Mouse (Mus musculus) hindbrain, embryonic 10.5 days (tissue): ENCODE data around the gene Hbb-bs. TPM values are rescaled to one million over a fixed set of nuclear protein-coding genes. Genes with fewer than 3 reads are reported as not detected.
"Not testable (repeated sequence)": the region's sequence is repeated elsewhere in the genome, so short reads cannot be mapped to it uniquely, and the experiment has no call there.

Source experiments
- DNase-seq: peaks from one replicate; pipeline ENCODE4 v3.0.0-alpha.2; 2017; ENCODE audit warnings: low spot score
- H3K27ac ChIP-seq: fragments of 300-500 bp; sonication (generic); 2 replicates; pipeline ENCODE4 v1.5.1; 2016; ENCODE audit warnings: mild to moderate bottlenecking, moderate library complexity
- H3K27me3 ChIP-seq: fragments of 300-500 bp; sonication (generic); 2 replicates; pipeline ENCODE4 v1.6.1; 2016; ENCODE audit warnings: mild to moderate bottlenecking; ENCODE audit not compliant: poor library complexity, insufficient read depth, severe bottlenecking
- H3K36me3 ChIP-seq: fragments of 300-500 bp; sonication (generic); 2 replicates; pipeline ENCODE4 v1.6.1; 2016; ENCODE audit warnings: mild to moderate bottlenecking, moderate library complexity
- H3K4me1 ChIP-seq: fragments of 300-500 bp; sonication (generic); replicated peaks from 2 replicates; pipeline ENCODE4 v1.6.1; 2016; ENCODE audit warnings: mild to moderate bottlenecking
- H3K4me3 ChIP-seq: fragments of 300-500 bp; sonication (generic); 2 replicates; pipeline ENCODE4 v1.5.1; 2016; ENCODE audit warnings: mild to moderate bottlenecking, moderate library complexity
- H3K9me3 ChIP-seq: fragments of 300-500 bp; sonication (generic); 2 replicates; pipeline ENCODE4 v1.6.1; 2016; ENCODE audit warnings: mild to moderate bottlenecking, moderate library complexity
- WGBS: fragments of 180-500 bp; shearing (Covaris S2); methylation state at CpG from one replicate; pipeline ENCODE4 v1.1.7; 2016; 5-methylcytosine and 5-hydroxymethylcytosine counted together
- polyA plus RNA-seq: library from polyadenylated mRNA; unstranded; fragments of >200 nt; fragmentation: Nextera tagmentation; extraction: Ambion mirVana; gene quantifications from 2 replicates; pipeline ENCODE4 v1.2.1, GENCODE M21; 2016

Hbb-bs gene
- polyA plus RNA-seq, 1 experiment from 2014 or later = 116 TPM

GRCm38 (mm10) chr7:103808120-103808519 lies 19.8 kb downstream of the Hbb-bs start:
- H3K9me3 ChIP-seq, H3K36me3 ChIP-seq, H3K27me3 ChIP-seq, H3K4me3 ChIP-seq, H3K27ac ChIP-seq, H3K4me1 ChIP-seq, DNase-seq: not testable (repeated sequence)
- 77% methylated on average over 2 of the region's 2 CpGs for WGBS

- Histone ChIP-seq H3K27ac (no peak overlapping the region), H3K36me3 (no peaks in the 10 kb centered on the region), H3K9me3 (no peaks in the 10 kb centered on the region), H3K27me3 (no peaks in the 10 kb centered on the region), H3K4me3 (no peak overlapping the region), H3K4me1 (no peaks in the 10 kb centered on the region)
- WGBS = 78% methylated on average over 1 of the region's 1 CpGs
- DNase-seq = peak; percentile 7
Observed at GRCm38 (mm10) chr7:103806856-103807255, 21.0 kb downstream of the Hbb-bs start.

- H3K4me1 ChIP-seq = no peaks in the 10 kb centered on the region
- no peak overlapping the region for H3K27ac ChIP-seq
- no peaks in the 10 kb centered on the region for H3K36me3 ChIP-seq
- no peak for DNase-seq
- H3K9me3 ChIP-seq = no peaks in the 10 kb centered on the region
- H3K27me3 ChIP-seq = no peaks in the 10 kb centered on the region
- H3K4me3 ChIP-seq = no peak overlapping the region
- 24% methylated on average over 4 of the region's 4 CpGs for WGBS
Observed at GRCm38 (mm10) chr7:103792669-103793388, 35.1 kb downstream of the Hbb-bs start.

GRCm38 (mm10) chr7:103791721-103792120 lies 36.2 kb downstream of the Hbb-bs start, which contains the start of gene Olfr67:
TSS of gene Olfr67 (minus strand) at chr7:103791821.
- Histone ChIP-seq H3K4me1 (no peaks in the 10 kb centered on the region), H3K27ac (no peak within 1 kb of the TSS), H3K36me3 (no peaks in the 10 kb centered on the region), H3K4me3 (no peak within 1 kb of the TSS), H3K9me3 (no peaks in the 10 kb centered on the region), H3K27me3 (no peaks in the 10 kb centered on the region)
- no peak for DNase-seq
- WGBS = 76% methylated on average over 3 of the region's 3 CpGs

- H3K9me3 ChIP-seq = no peaks in the 10 kb centered on the region
- H3K36me3 ChIP-seq = no peaks in the 10 kb centered on the region
- no peaks in the 10 kb centered on the region for H3K4me1 ChIP-seq
- no peak for DNase-seq
- no peaks in the 10 kb centered on the region for H3K27me3 ChIP-seq
- no peak within 1 kb of the TSS for H3K4me3 ChIP-seq
- WGBS = 80% methylated on average over 3 of the region's 3 CpGs
- H3K27ac ChIP-seq = no peak within 1 kb of the TSS
Observed at GRCm38 (mm10) chr7:103779598-103779997, 48.3 kb downstream of the Hbb-bs start, which contains the start of gene Olfr68. TSS of gene Olfr68 (minus strand) at chr7:103779698.

GRCm38 (mm10) chr7:103777652-103778051 lies 50.2 kb downstream of the Hbb-bs start:
- DNase-seq, H3K27me3 ChIP-seq, H3K4me3 ChIP-seq, H3K27ac ChIP-seq, H3K9me3 ChIP-seq, H3K4me1 ChIP-seq, H3K36me3 ChIP-seq: not testable (repeated sequence)
- WGBS = 82% methylated on average over 4 of the region's 4 CpGs

Other genes with a start within 250 kb of the Hbb-bs start
- not detected in 2 replicates for gene Olfr618, start 238.0 kb downstream of the Hbb-bs start, polyA plus RNA-seq
- gene Olfr619, start 227.5 kb downstream of the Hbb-bs start, polyA plus RNA-seq = not detected in 2 replicates
- not detected in 2 replicates for gene Olfr620, start 215.6 kb downstream of the Hbb-bs start, polyA plus RNA-seq
- gene Olfr622, start 185.4 kb downstream of the Hbb-bs start, polyA plus RNA-seq = not detected in 2 replicates
- gene Olfr623, start 164.4 kb downstream of the Hbb-bs start, polyA plus RNA-seq = not detected in 2 replicates
- 0.03 TPM in 1 of 2 replicates, not detected in the other for gene Olfr624, start 156.9 kb downstream of the Hbb-bs start, polyA plus RNA-seq
- not detected in 2 replicates for gene Olfr625-ps1, start 145.4 kb downstream of the Hbb-bs start, polyA plus RNA-seq
- not detected in 2 replicates for gene Olfr243, start 113.4 kb downstream of the Hbb-bs start, polyA plus RNA-seq
- gene Olfr628, start 97.7 kb downstream of the Hbb-bs start, polyA plus RNA-seq = not detected in 2 replicates
- gene Olfr629, start 83.2 kb downstream of the Hbb-bs start, polyA plus RNA-seq = not detected in 2 replicates
- gene Olfr630, start 70.8 kb downstream of the Hbb-bs start, polyA plus RNA-seq = not detected in 2 replicates
- not detected in 2 replicates for gene Olfr69, start 56.5 kb downstream of the Hbb-bs start, polyA plus RNA-seq
- gene Olfr68, start 48.4 kb downstream of the Hbb-bs start, polyA plus RNA-seq = not detected in 2 replicates
- gene Olfr67, start 36.3 kb downstream of the Hbb-bs start, polyA plus RNA-seq = not detected in 2 replicates
- 187 and 377 TPM in 2 replicates for gene Hbb-bt, start 14.1 kb downstream of the Hbb-bs start, polyA plus RNA-seq
- gene Hbb-bh2, start 12.4 kb upstream of the Hbb-bs start, polyA plus RNA-seq = 0.63 TPM in 1 of 2 replicates, not detected in the other
- gene Hbb-bh1, start 15.1 kb upstream of the Hbb-bs start, polyA plus RNA-seq = 3,568 and 4,570 TPM in 2 replicates
- gene Hbb-y, start 25.1 kb upstream of the Hbb-bs start, polyA plus RNA-seq = 8,684 and 9,134 TPM in 2 replicates
- not detected in 2 replicates for gene Olfr66, start 58.2 kb upstream of the Hbb-bs start, polyA plus RNA-seq
- gene Olfr64, start 66.4 kb upstream of the Hbb-bs start, polyA plus RNA-seq = not detected in 2 replicates
- not detected in 2 replicates for gene Olfr65, start 75.4 kb upstream of the Hbb-bs start, polyA plus RNA-seq
- not detected in 2 replicates for gene Olfr631, start 100.7 kb upstream of the Hbb-bs start, polyA plus RNA-seq
- not detected in 2 replicates for gene Olfr632, start 106.3 kb upstream of the Hbb-bs start, polyA plus RNA-seq
- gene Olfr633, start 116.3 kb upstream of the Hbb-bs start, polyA plus RNA-seq = not detected in 2 replicates
- gene Olfr635, start 143.1 kb upstream of the Hbb-bs start, polyA plus RNA-seq = 0.03 TPM in 1 of 2 replicates, not detected in the other
- gene Olfr638, start 170.7 kb upstream of the Hbb-bs start, polyA plus RNA-seq = not detected in 2 replicates
- gene Olfr639, start 189.2 kb upstream of the Hbb-bs start, polyA plus RNA-seq = 0.02 TPM in 1 of 2 replicates, not detected in the other
- gene Olfr640, start 197.5 kb upstream of the Hbb-bs start, polyA plus RNA-seq = not detected in 2 replicates
- gene Olfr641, start 207.3 kb upstream of the Hbb-bs start, polyA plus RNA-seq = not detected in 2 replicates
- not detected in 2 replicates for gene Olfr642, start 224.6 kb upstream of the Hbb-bs start, polyA plus RNA-seq
- not detected in 2 replicates for gene 4930516K23Rik, start 233.3 kb upstream of the Hbb-bs start, polyA plus RNA-seq
- gene Olfr644, start 243.8 kb upstream of the Hbb-bs start, polyA plus RNA-seq = not detected in 2 replicates